Mouse (Mus musculus) G1E (cell line): ENCODE measurements around the gene Kyat3.
"Not testable (repeated sequence)": the region's sequence is repeated elsewhere in the genome, so short reads cannot be mapped to it uniquely, and the experiment has no call there.

Source experiments
- CTCF ChIP-seq: IDR thresholded peaks from 2 replicates; pipeline ENCODE4 v1.5.1; 2012; ENCODE audit warnings: low read depth, low read length, inconsistent platforms, mixed read lengths
- POLR2AphosphoS5 ChIP-seq: IDR thresholded peaks from 2 replicates; pipeline ENCODE4 v1.6.1; 2012; ENCODE audit warnings: low read depth, low read length, inconsistent platforms; ENCODE audit not compliant: insufficient replicate concordance

DNA sequence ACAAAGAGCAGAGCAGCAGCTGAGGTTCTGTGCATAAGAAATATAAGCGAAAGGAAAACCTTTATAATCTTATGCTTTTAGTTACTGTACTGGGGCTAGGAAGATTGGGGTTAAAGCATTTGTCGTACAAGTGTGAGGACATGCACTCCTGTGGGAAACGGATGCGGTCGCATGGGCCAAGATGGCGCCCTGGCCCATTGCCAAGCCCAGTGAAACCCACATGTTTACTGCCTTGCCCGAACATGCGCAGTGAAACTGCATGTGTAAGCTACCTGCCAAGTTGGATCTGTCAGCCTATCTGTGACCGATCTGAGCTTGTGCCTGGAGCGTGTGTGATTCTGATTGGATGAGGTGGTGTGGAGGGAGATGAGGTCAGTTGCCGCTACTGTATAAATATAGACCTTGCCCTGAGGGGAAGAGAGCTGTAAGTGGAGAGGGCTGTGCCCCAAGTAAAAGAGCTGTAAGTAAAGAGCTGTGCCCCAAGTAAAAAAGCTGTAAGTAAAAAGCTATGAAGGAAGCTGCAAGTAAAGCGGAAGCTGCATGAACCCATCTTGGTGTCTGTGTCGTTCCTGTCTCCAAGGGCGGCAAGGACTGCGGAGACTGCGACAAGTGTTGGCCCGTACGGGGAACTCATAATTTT, 11.7 kb downstream of the Kyat3 start:
- TF ChIP-seq CTCF, POLR2AphosphoS5: not testable (repeated sequence)
